Mouse (Mus musculus) megakaryocyte, embryonic 14.5 days (primary cell): Measurements from ENCODE around the gene Smcr8.

Source experiments
- FLI1 ChIP-seq: IDR thresholded peaks from 2 replicates; pipeline ENCODE4 v1.6.1; 2012; ENCODE audit warnings: low read length, inconsistent platforms, mixed read lengths
- GATA1 ChIP-seq: IDR thresholded peaks from 3 replicates; pipeline ENCODE4 v1.6.1; 2012; ENCODE audit warnings: mixed read lengths, low read length, inconsistent platforms, borderline replicate concordance

DNA sequence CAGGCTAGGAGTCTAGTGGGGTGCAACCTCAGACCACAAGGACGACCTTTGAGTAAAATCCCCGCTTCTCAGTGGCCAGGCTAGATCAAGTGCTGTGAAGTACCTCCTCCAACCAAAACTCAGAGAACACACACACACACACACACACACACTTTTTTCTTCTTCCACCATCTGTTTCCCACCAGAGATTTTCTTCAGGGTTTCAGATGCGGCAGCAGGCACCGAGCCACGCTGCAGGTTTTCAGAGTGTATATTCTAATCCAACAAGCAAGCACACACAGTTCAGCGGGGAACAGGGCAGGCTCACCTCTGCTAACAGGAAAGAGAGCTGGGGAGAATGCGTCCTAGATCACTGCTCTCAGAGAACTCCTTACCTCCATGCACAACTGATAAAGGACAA lies 21.8 kb upstream of the Smcr8 start:
- TF ChIP-seq GATA1 (no peak), FLI1 (no peak)
